Mouse (Mus musculus): ENCODE measurements around the gene Tram2. TPM values are rescaled to one million over a fixed set of nuclear protein-coding genes. Genes with fewer than 3 reads are reported as not detected.

Gene Tram2
- polyA plus RNA-seq, 1 experiment: 10.7 TPM

DNA sequence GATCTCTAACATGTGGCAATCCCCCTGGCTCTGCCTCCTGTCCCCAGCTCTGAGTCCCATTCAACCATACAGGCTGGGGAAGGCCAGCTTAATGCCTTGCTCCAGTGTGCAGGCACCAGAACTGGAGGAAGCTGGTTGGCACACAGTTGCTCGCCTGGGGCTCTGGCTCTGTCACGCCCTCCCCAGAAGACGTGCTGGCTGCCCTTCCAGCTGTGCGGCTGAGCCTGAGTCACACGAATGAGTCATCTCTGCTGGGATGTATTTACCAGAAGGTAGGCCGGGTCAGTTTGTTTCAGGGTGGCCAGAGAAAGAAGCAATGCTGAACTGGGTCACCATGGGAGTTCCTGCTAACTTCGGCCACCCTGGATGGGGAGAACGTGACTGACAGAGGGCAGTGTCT, 64.6 kb downstream of the Tram2 start:
- TF ChIP-seq POLR2A (IDR thresholded peaks at IDR 0.05; ENCODE audit: control insufficient read depth, low read depth, low read length): no peak
- no peak for TF ChIP-seq CTCF (IDR thresholded peaks at IDR 0.05; ENCODE audit: control insufficient read depth, insufficient read depth, insufficient replicate concordance, low read depth, low read length)
- Histone ChIP-seq H3K27ac (ENCODE audit: control insufficient read depth, insufficient read depth, low read depth, low read length) (no peak overlapping the region), H3K36me3 (ENCODE audit: control insufficient read depth, insufficient read depth, low read length) (no peaks in the 10 kb centered on the region), H3K4me1 (ENCODE audit: control insufficient read depth, insufficient read depth, low read length) (no peaks in the 10 kb centered on the region), H3K27me3 (ENCODE audit: control insufficient read depth, insufficient read depth, low read length) (no peaks in the 10 kb centered on the region), H3K4me3 (ENCODE audit: control insufficient read depth, low read depth, low read length) (no peak overlapping the region)

DNA sequence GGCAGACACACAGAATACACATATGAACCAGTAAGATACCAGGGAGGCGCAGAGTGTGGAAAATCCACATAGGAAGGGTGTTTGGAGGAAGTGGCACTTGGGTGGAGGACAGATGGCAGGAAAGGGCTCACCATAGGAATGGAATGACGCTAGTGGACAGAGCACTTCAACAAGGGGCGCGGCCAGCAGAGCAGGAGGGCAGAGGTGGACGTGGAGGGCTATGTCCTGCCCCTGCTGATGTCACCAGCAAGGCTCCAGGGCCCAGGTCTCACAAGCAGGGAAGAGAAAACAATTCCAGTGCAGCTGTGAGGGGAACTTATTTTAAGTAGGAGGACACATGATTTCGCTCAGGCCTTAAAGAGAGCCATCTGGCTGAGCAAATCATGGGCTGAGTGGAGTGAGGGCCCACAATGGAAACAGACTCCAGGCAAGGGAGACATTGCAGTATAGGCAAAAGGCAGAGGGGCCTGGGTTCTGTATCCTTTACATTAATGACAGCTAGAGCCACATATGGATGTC, 68.7 kb downstream of the Tram2 start:
- no peak overlapping the region for H3K27ac ChIP-seq (ENCODE audit: control insufficient read depth, insufficient read depth, low read depth, low read length)
- no peak overlapping the region for H3K4me3 ChIP-seq (ENCODE audit: control insufficient read depth, low read depth, low read length)
- TF ChIP-seq CTCF (IDR thresholded peaks at IDR 0.05; ENCODE audit: control insufficient read depth, insufficient read depth, insufficient replicate concordance, low read depth, low read length) (no peak), POLR2A (IDR thresholded peaks at IDR 0.05; ENCODE audit: control insufficient read depth, low read depth, low read length) (no peak)
- H3K4me1 ChIP-seq (ENCODE audit: control insufficient read depth, insufficient read depth, low read length): 0 out of 2 replicates have a peak, but pooled peaks cover 2% of the 10 kb centered on the region
- no peaks in the 10 kb centered on the region for H3K36me3 ChIP-seq (ENCODE audit: control insufficient read depth, insufficient read depth, low read length)
- no peaks in the 10 kb centered on the region for H3K27me3 ChIP-seq (ENCODE audit: control insufficient read depth, insufficient read depth, low read length)

DNA sequence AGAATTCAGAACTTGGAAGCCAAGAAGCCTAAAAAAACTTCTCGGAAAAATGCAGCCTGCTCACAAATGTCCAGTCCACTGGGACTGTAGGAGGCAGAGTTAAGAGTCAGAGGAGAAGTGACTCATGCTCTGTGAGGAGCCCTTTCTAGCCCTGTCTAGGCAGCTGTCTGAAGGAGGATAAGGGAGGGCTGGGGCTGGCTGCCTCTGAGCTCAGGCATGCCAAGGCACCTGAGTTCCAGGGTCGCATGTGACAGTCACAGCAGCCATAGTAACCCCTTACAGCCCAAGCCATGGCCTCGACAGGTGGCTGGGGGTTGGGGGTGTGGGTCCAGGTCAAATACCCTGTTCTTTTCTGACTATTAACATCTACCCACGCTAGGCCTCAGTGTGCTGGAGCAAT, 70.1 kb downstream of the Tram2 start:
- Histone ChIP-seq H3K4me1 (ENCODE audit: control insufficient read depth, insufficient read depth, low read length) (0 out of 2 replicates have a peak, but pooled peaks cover 2% of the 10 kb centered on the region), H3K27me3 (ENCODE audit: control insufficient read depth, insufficient read depth, low read length) (no peaks in the 10 kb centered on the region), H3K27ac (ENCODE audit: control insufficient read depth, insufficient read depth, low read depth, low read length) (0 out of 2 replicates have a peak overlapping the region, but pooled peaks have one; percentile 39), H3K4me3 (ENCODE audit: control insufficient read depth, low read depth, low read length) (no peak overlapping the region), H3K36me3 (ENCODE audit: control insufficient read depth, insufficient read depth, low read length) (no peaks in the 10 kb centered on the region)
- TF ChIP-seq POLR2A (IDR thresholded peaks at IDR 0.05; ENCODE audit: control insufficient read depth, low read depth, low read length): no peak
- no peak for TF ChIP-seq CTCF (IDR thresholded peaks at IDR 0.05; ENCODE audit: control insufficient read depth, insufficient read depth, insufficient replicate concordance, low read depth, low read length)

GRCm38 (mm10) chr1:21007941-21008701, 70.9 kb downstream of the Tram2 start:
- Histone ChIP-seq H3K27me3 (ENCODE audit: control insufficient read depth, insufficient read depth, low read length) (no peaks in the 10 kb centered on the region), H3K36me3 (ENCODE audit: control insufficient read depth, insufficient read depth, low read length) (no peaks in the 10 kb centered on the region), H3K27ac (ENCODE audit: control insufficient read depth, insufficient read depth, low read depth, low read length) (no peak overlapping the region)

GRCm38 (mm10) chr1:21006775-21007174, 72.3 kb downstream of the Tram2 start:
- H3K36me3 ChIP-seq (ENCODE audit: control insufficient read depth, insufficient read depth, low read length): no peaks in the 10 kb centered on the region
- TF ChIP-seq CTCF (IDR thresholded peaks at IDR 0.05; ENCODE audit: control insufficient read depth, insufficient read depth, insufficient replicate concordance, low read depth, low read length): no peak
- no peak for TF ChIP-seq POLR2A (IDR thresholded peaks at IDR 0.05; ENCODE audit: control insufficient read depth, low read depth, low read length)
- H3K27me3 ChIP-seq (ENCODE audit: control insufficient read depth, insufficient read depth, low read length): no peaks in the 10 kb centered on the region
- no peak overlapping the region for H3K27ac ChIP-seq (ENCODE audit: control insufficient read depth, insufficient read depth, low read depth, low read length)
- 0 out of 2 replicates have a peak, but pooled peaks cover 2% of the 10 kb centered on the region for H3K4me1 ChIP-seq (ENCODE audit: control insufficient read depth, insufficient read depth, low read length)
- no peak overlapping the region for H3K4me3 ChIP-seq (ENCODE audit: control insufficient read depth, low read depth, low read length)

More at GRCm38 (mm10) chr1:21007941-21008701, 70.9 kb downstream of the Tram2 start:
- 0 out of 2 replicates have a peak, but pooled peaks cover 2% of the 10 kb centered on the region for H3K4me1 ChIP-seq (ENCODE audit: control insufficient read depth, insufficient read depth, low read length)
- TF ChIP-seq POLR2A (IDR thresholded peaks at IDR 0.05; ENCODE audit: control insufficient read depth, low read depth, low read length): no peak
- TF ChIP-seq CTCF (IDR thresholded peaks at IDR 0.05; ENCODE audit: control insufficient read depth, insufficient read depth, insufficient replicate concordance, low read depth, low read length): no peak
- H3K4me3 ChIP-seq (ENCODE audit: control insufficient read depth, low read depth, low read length): no peak overlapping the region

DNA sequence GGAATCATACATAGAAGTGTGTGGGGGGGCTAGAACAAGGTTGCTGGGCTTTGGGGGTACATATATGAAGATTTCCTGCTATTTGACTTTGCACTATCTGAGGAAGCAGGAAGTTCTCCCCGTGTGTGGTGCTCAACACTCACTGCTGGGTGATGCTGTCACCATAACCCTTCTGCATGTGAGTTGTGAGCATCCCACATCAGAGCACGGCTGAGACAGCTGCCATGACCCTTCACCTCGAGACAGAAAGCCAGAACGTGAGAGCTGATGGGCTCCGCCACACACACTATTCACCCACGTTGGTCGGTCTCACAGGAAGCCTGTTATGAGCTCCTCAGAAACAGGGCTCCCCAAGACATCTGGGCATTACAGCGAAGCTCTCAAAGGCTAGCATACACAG, 74.4 kb downstream of the Tram2 start:
- Histone ChIP-seq H3K4me3 (ENCODE audit: control insufficient read depth, low read depth, low read length) (no peak overlapping the region), H3K36me3 (ENCODE audit: control insufficient read depth, insufficient read depth, low read length) (no peaks in the 10 kb centered on the region), H3K27me3 (ENCODE audit: control insufficient read depth, insufficient read depth, low read length) (no peaks in the 10 kb centered on the region), H3K27ac (ENCODE audit: control insufficient read depth, insufficient read depth, low read depth, low read length) (no peak overlapping the region), H3K4me1 (ENCODE audit: control insufficient read depth, insufficient read depth, low read length) (0 out of 2 replicates have a peak, but pooled peaks cover 2% of the 10 kb centered on the region)
- TF ChIP-seq POLR2A (IDR thresholded peaks at IDR 0.05; ENCODE audit: control insufficient read depth, low read depth, low read length) (no peak), CTCF (IDR thresholded peaks at IDR 0.05; ENCODE audit: control insufficient read depth, insufficient read depth, insufficient replicate concordance, low read depth, low read length) (no peak)

DNA sequence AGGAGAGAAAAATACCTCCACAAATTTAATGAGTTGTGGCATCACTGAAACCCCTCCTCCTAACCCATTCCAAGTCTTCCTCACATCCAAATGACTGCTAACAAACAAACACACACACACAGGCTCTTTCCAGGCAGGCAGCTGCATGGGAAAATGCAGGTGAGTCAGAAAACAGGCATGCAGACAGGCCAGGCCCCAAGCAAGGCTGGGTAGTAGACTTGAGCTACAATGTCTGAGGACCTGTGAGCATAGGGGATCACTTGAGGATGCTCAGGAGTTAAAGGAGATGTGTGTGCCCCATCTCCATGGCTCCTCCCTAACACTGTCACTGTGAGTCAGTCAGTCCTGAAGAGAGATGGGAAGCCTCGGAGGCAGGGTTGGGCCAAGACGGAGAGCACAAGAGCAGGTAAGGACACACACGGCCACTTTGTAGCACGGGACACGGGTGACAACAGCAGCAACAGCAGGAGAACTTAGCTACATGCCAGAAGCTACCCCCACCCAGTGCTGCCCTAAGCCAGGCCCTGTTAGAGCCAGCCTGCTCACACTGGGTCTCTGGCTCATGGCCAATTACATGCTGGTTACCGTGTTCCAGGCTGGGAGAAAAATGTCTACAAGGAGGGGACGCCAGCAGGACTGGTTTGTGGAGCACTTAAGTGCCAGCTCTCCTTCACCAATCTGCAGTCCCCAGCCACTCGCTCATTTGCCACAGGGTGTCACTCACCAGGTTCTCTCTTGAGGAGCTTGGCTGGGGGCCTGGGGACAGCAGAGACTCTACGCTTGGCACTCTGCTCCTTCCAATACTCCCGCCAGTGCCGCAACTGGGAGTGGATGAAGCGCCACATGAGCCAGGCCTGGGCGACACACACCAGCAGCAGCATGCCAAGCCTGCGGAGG, 76.5 kb downstream of the Tram2 start:
- Histone ChIP-seq H3K4me3 (ENCODE audit: control insufficient read depth, low read depth, low read length) (no peak overlapping the region), H3K27ac (ENCODE audit: control insufficient read depth, insufficient read depth, low read depth, low read length) (no peak overlapping the region), H3K36me3 (ENCODE audit: control insufficient read depth, insufficient read depth, low read length) (no peaks in the 10 kb centered on the region), H3K27me3 (ENCODE audit: control insufficient read depth, insufficient read depth, low read length) (no peaks in the 10 kb centered on the region), H3K4me1 (ENCODE audit: control insufficient read depth, insufficient read depth, low read length) (no peaks in the 10 kb centered on the region)
- TF ChIP-seq POLR2A (IDR thresholded peaks at IDR 0.05; ENCODE audit: control insufficient read depth, low read depth, low read length): no peak
- no peak for TF ChIP-seq CTCF (IDR thresholded peaks at IDR 0.05; ENCODE audit: control insufficient read depth, insufficient read depth, insufficient replicate concordance, low read depth, low read length)

All from testis, adult 2 months (tissue).